Mouse (Mus musculus) left cerebral cortex, postnatal 25 days (tissue): ENCODE measurements at regions not wholly inside any gene's neighbourhood (a gene's known extent, or its start where the extent isn't known, plus 50 kb on each side); places are given as distances from the start of the nearest gene placed in this dataset.

Source experiments
- DNase-seq, 2 experiments: peaks; one replicate each; pipeline ENCODE4 v3.0.0; 2022; ENCODE audit warnings: low spot score in 2 of 2, mixed read lengths in 1 of 2
- intact Hi-C: fragments of 180-260 bp; cut with DNase I; formaldehyde crosslinking; loops from one replicate; pipeline ENCODE4 v1.15.1; 2025

DNA sequence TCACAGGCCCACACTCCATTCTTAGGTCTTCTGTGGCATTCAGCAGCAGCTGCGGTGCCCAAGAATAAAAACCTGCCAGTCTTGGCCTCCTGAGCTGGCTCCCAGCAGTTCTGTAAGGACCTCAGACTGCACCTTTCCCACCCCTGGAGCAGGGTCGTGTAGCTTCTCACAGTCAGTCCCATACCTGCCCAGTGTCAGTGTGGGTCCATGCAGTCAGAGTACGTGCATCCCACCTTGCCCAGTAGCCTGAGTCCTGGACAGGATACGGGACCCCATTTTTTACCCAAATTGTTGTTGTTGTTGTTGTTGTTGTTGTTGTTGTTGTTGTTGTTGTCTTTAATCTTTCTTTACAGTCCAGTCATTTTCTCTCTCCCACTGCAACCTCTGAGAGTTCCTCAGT, 6811.3 kb downstream of the 9330182O14Rik start:
- no peak for DNase-seq
- intact Hi-C loops = no loop called here

DNA sequence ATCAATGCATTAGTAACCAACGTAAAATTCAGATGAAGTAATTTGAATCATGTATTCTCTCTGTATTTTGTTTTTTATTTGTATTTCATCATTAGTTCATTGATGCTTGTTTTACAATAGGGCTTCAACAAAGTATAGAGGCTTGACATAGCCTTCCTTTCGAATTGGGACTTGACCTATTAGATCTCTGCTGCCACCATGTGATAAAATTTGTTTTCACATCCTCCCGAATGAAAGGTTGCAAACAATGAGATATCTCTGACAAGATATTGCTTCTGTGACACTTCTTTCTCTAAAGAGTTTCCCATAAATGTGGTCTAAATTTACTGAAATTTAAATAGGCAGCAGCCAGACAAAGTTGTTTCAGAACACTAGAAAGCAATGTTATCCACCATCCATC, 6856.0 kb downstream of the 9330182O14Rik start:
- intact Hi-C loops = loop anchor here (10.0 kb wide), 1 partner anchor 1715 kb away; no protein-coding TSS in a partner anchor
- peak in 1 of 2 experiments; percentile 5 for DNase-seq

- intact Hi-C loops = loop anchor here (10.0 kb wide), 1 partner anchor 1722 kb away; no protein-coding TSS in a partner anchor
- DNase-seq = no peak
These were observed 6862.9 kb downstream of the 9330182O14Rik start for GRCm38 (mm10) chr15:46997106-46997505.
